Mouse (Mus musculus) kidney, embryonic 16.5 days (tissue): Measurements from ENCODE around the gene Nrxn3. TPM values are rescaled to one million over a fixed set of nuclear protein-coding genes. Genes with fewer than 3 reads are reported as not detected.
A peak's percentile ranks its signal among the peaks of the same experiment; 100 is the strongest.

Experiments used
- ATAC-seq: fragments of 200-750 bp; cut with Nextera tagmentation; 2 replicates; pipeline ENCODE4 v1.8.0; 2017; ENCODE audit warnings: moderate TSS enrichment; ENCODE audit not compliant: low FRiP score, low TSS enrichment
- H3K27ac ChIP-seq: fragments of 300-500 bp; sonication (generic); 2 replicates; pipeline ENCODE4 v1.5.1; 2014; ENCODE audit warnings: low read length
- H3K27me3 ChIP-seq: fragments of 300-500 bp; sonication (generic); 2 replicates; pipeline ENCODE4 v1.6.1; 2014; ENCODE audit warnings: low read length, control low read depth, mixed read lengths; ENCODE audit not compliant: insufficient read depth
- H3K36me3 ChIP-seq: fragments of 300-500 bp; sonication (generic); 2 replicates; pipeline ENCODE4 v1.6.1; 2014; ENCODE audit warnings: low read length, control low read depth, mixed read lengths; ENCODE audit not compliant: insufficient read depth
- H3K4me1 ChIP-seq: fragments of 300-500 bp; sonication (generic); 2 replicates; pipeline ENCODE4 v1.6.1; 2014; ENCODE audit warnings: low read length, control low read depth, mixed read lengths; ENCODE audit not compliant: insufficient read depth
- H3K4me2 ChIP-seq: fragments of 300-500 bp; sonication (generic); replicated peaks from 2 replicates; pipeline ENCODE4 v1.6.1; 2014; ENCODE audit warnings: low read depth, low read length
- H3K4me3 ChIP-seq: fragments of 300-500 bp; sonication (generic); 2 replicates; pipeline ENCODE4 v1.5.1; 2014; ENCODE audit warnings: mild to moderate bottlenecking, low read length
- H3K9ac ChIP-seq: fragments of 300-500 bp; sonication (generic); replicated peaks from 2 replicates; pipeline ENCODE4 v1.6.1; 2014; ENCODE audit warnings: low read length
- H3K9me3 ChIP-seq: fragments of 300-500 bp; sonication (generic); 2 replicates; pipeline ENCODE4 v1.6.1; 2016; ENCODE audit warnings: low read length, control low read depth
- WGBS: fragments of 180-500 bp; shearing (Covaris S2); extraction: QIAGEN DNeasy Blood & Tissue Kit; methylation state at CpG from one replicate; pipeline ENCODE4 v1.1.7; 2014; 5-methylcytosine and 5-hydroxymethylcytosine counted together
- polyA plus RNA-seq: library from polyadenylated mRNA; unstranded; fragments of >200 nt; fragmentation: Nextera tagmentation; extraction: Ambion mirVana; gene quantifications from 2 replicates; pipeline ENCODE4 v1.2.1, GENCODE M21; 2015

The Nrxn3 gene
- polyA plus RNA-seq, 1 experiment from 2014 or later = 5.1 TPM

- peaks cover 10% of the 10 kb centered on the region for H3K4me1 ChIP-seq
- no peaks in the 10 kb centered on the region for H3K9me3 ChIP-seq
- no peak overlapping the region for H3K4me2 ChIP-seq
- 43% methylated on average over 2 of the region's 2 CpGs for WGBS
- ATAC-seq = peak; percentile 72
- no peaks in the 10 kb centered on the region for H3K36me3 ChIP-seq
- H3K4me3 ChIP-seq = no peak overlapping the region
- H3K27me3 ChIP-seq = no peaks in the 10 kb centered on the region
- no peak overlapping the region for H3K27ac ChIP-seq
- no peak overlapping the region for H3K9ac ChIP-seq
These were observed 458.5 kb downstream of the Nrxn3 start for GRCm38 (mm10) chr12:89181157-89181561.

- Histone ChIP-seq H3K27ac (no peak overlapping the region), H3K27me3 (no peaks in the 10 kb centered on the region), H3K9me3 (no peaks in the 10 kb centered on the region), H3K4me1 (no peaks in the 10 kb centered on the region), H3K4me2 (no peak overlapping the region), H3K9ac (no peak overlapping the region), H3K4me3 (no peak overlapping the region), H3K36me3 (no peaks in the 10 kb centered on the region)
- WGBS = 69% methylated on average over 10 of the region's 10 CpGs
- ATAC-seq = no peak
These were observed 476.3 kb downstream of the Nrxn3 start for GRCm38 (mm10) chr12:89198764-89199525.

GRCm38 (mm10) chr12:89211608-89212007 lies 488.9 kb downstream of the Nrxn3 start:
- Histone ChIP-seq H3K4me1 (no peaks in the 10 kb centered on the region), H3K27me3 (no peaks in the 10 kb centered on the region), H3K9me3 (no peaks in the 10 kb centered on the region), H3K9ac (no peak overlapping the region), H3K27ac (no peak overlapping the region), H3K36me3 (no peaks in the 10 kb centered on the region), H3K4me2 (no peak overlapping the region), H3K4me3 (no peak overlapping the region)
- WGBS = 47% methylated on average over 2 of the region's 2 CpGs
- ATAC-seq = no peak

- Histone ChIP-seq H3K4me2 (no peak overlapping the region), H3K9me3 (no peaks in the 10 kb centered on the region; the same call in 1 of the 2 replicates), H3K27me3 (no peaks in the 10 kb centered on the region), H3K9ac (no peak overlapping the region), H3K27ac (no peak overlapping the region), H3K36me3 (no peaks in the 10 kb centered on the region), H3K4me1 (no peaks in the 10 kb centered on the region), H3K4me3 (no peak overlapping the region)
- 17% methylated on average over 1 of the region's 1 CpGs for WGBS
- ATAC-seq = peak; percentile 51
These were observed 517.1 kb downstream of the Nrxn3 start for GRCm38 (mm10) chr12:89239826-89240225.

- Histone ChIP-seq H3K4me3 (no peak overlapping the region), H3K9ac (no peak overlapping the region), H3K9me3 (no peaks in the 10 kb centered on the region; the same call in 1 of the 2 replicates), H3K4me1 (no peaks in the 10 kb centered on the region), H3K4me2 (no peak overlapping the region), H3K27me3 (no peaks in the 10 kb centered on the region), H3K36me3 (no peaks in the 10 kb centered on the region), H3K27ac (no peak overlapping the region)
- ATAC-seq = no peak
These were observed 518.9 kb downstream of the Nrxn3 start for GRCm38 (mm10) chr12:89241554-89241953.

- Histone ChIP-seq H3K4me3 (no peak overlapping the region), H3K4me1 (no peaks in the 10 kb centered on the region), H3K36me3 (no peaks in the 10 kb centered on the region), H3K27me3 (no peaks in the 10 kb centered on the region), H3K27ac (no peak overlapping the region), H3K9me3 (no peaks in the 10 kb centered on the region; the same call in 1 of the 2 replicates), H3K9ac (no peak overlapping the region), H3K4me2 (no peak overlapping the region)
- no peak for ATAC-seq
- 15% methylated on average over 1 of the region's 1 CpGs for WGBS
These were observed 519.8 kb downstream of the Nrxn3 start for GRCm38 (mm10) chr12:89242476-89242875.

GRCm38 (mm10) chr12:89255275-89255892 lies 532.7 kb downstream of the Nrxn3 start:
- WGBS = 66% methylated on average over 4 of the region's 4 CpGs
- H3K36me3 ChIP-seq = no peaks in the 10 kb centered on the region
- no peaks in the 10 kb centered on the region for H3K4me1 ChIP-seq
- no peak overlapping the region for H3K4me3 ChIP-seq
- no peak overlapping the region for H3K4me2 ChIP-seq
- no peaks in the 10 kb centered on the region for H3K27me3 ChIP-seq
- H3K9me3 ChIP-seq = no peaks in the 10 kb centered on the region
- no peak overlapping the region for H3K9ac ChIP-seq
- H3K27ac ChIP-seq = no peak overlapping the region
- no peak for ATAC-seq

- Histone ChIP-seq H3K36me3 (no peaks in the 10 kb centered on the region), H3K4me1 (no peaks in the 10 kb centered on the region), H3K27ac (no peak overlapping the region), H3K4me2 (no peak overlapping the region), H3K9ac (no peak overlapping the region), H3K9me3 (no peaks in the 10 kb centered on the region), H3K27me3 (no peaks in the 10 kb centered on the region), H3K4me3 (no peak overlapping the region)
- WGBS = 90% methylated on average over 3 of the region's 3 CpGs
- ATAC-seq = no peak
These were observed 536.2 kb downstream of the Nrxn3 start for GRCm38 (mm10) chr12:89258879-89259278.

GRCm38 (mm10) chr12:89260076-89260475 lies 537.4 kb downstream of the Nrxn3 start:
- Histone ChIP-seq H3K27me3 (no peaks in the 10 kb centered on the region), H3K27ac (no peak overlapping the region), H3K4me3 (no peak overlapping the region), H3K9me3 (no peaks in the 10 kb centered on the region), H3K9ac (no peak overlapping the region), H3K4me1 (no peaks in the 10 kb centered on the region), H3K4me2 (no peak overlapping the region), H3K36me3 (no peaks in the 10 kb centered on the region)
- WGBS = 90% methylated on average over 24 of the region's 24 CpGs
- no peak for ATAC-seq

- WGBS = 68% methylated on average over 1 of the region's 1 CpGs
- H3K4me3 ChIP-seq = no peak overlapping the region
- H3K9me3 ChIP-seq = no peaks in the 10 kb centered on the region
- no peaks in the 10 kb centered on the region for H3K4me1 ChIP-seq
- no peak overlapping the region for H3K27ac ChIP-seq
- ATAC-seq = no peak
- no peak overlapping the region for H3K9ac ChIP-seq
- no peak overlapping the region for H3K4me2 ChIP-seq
- no peaks in the 10 kb centered on the region for H3K27me3 ChIP-seq
- no peaks in the 10 kb centered on the region for H3K36me3 ChIP-seq
These were observed 539.6 kb downstream of the Nrxn3 start for GRCm38 (mm10) chr12:89262261-89262660.
